Mouse (Mus musculus) A20 (cell line): ENCODE measurements at regions not wholly inside any gene's neighbourhood (a gene's known extent, or its start where the extent isn't known, plus 50 kb on each side); places are given as distances from the start of the nearest gene placed in this dataset.

Source experiments
- DNase-seq: peaks from one replicate; pipeline ENCODE4 v3.0.0-alpha.2; 2011; ENCODE audit warnings: low read depth, low spot score

- no peak for DNase-seq
Observed at GRCm38 (mm10) chr2:109576946-109577345, 97.6 kb upstream of the Bdnf start.

DNA sequence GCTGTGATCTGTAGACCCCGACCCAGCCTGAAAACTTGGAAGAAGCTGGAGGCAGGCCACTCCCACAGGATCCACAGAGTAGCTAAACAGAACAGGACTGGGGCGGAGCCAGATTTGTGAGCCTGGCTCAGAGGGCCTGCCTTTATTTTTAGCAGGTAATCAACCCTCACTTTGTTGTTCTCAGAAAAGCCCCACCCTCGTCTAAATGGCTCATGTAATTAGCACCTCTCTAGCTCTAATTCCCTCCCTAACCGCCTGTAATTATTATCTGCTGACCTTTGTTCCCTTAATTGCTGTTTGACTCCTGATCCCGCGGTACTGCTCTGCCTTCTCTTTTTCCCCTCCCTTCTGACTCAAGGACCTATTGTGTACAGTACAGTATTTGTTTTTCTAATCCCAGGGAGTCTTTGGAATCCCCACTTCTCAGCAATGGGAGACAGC lies 95.6 kb upstream of the Bdnf start:
- DNase-seq: no peak

GRCm38 (mm10) chr2:109618341-109619058 lies 56.0 kb upstream of the Bdnf start:
- DNase-seq: no peak

GRCm38 (mm10) chr2:109619676-109620075 lies 54.8 kb upstream of the Bdnf start:
- no peak for DNase-seq

DNA sequence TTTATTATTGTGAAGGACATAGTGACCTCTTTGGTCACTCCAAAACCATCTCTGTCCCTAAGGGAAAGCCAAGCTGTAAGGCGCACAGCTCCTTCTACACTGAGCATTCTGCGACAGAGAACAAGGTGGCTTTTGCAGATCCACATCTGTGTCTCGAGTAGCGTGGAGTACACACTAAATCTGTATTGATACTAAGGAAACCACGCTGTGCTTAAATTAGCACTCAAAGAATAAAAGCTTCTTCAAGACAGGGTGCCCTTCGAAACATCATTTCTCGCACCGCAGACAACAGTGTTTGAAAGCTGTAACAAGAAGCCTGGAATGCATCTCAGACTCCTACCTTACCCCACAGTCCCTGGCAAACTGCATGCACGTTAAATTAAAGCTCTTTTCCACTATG lies 52.9 kb upstream of the Bdnf start:
- DNase-seq: no peak
